Mouse (Mus musculus): ENCODE results near the gene Ankrd55.

DNA sequence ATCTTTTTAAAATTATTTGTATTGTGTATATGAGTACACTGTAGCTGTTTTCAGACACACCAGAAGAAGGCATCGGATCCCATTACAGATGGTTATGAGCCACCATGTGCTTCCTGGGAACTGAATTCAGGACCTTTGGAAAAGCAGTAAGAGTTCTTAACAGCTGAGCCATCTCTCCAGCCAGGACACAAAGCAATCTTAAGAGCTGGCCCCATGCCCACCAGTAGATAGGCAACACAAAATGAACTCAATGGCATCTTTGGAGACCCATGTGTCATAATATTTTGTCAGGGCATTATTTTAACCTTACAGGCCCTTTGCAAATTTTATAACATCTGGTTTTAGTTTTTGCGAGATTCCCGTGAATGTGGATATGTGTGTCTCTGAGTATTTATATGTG, 116.5 kb downstream of the Ankrd55 start:
- TF ChIP-seq GATA1 (IDR thresholded peaks at IDR 0.05; ENCODE audit: low read length) (no peak), TAL1 (IDR thresholded peaks at IDR 0.05; ENCODE audit: low read length) (no peak)

Data from erythroblast, embryonic 14.5 days (primary cell).